Mouse (Mus musculus) kidney, adult 2 months (tissue): ENCODE measurements around the gene Pdss2.

Source experiments
- CTCF ChIP-seq: fragments of 200-500 bp; conservative IDR thresholded peaks from 2 replicates; pipeline ENCODE4 v1.5.1; 2011; ENCODE audit warnings: low read depth, mild to moderate bottlenecking, control low read depth, low read length, moderate library complexity, mixed read lengths; ENCODE audit not compliant: insufficient read depth, insufficient read length
- POLR2A ChIP-seq: fragments of 200-500 bp; IDR thresholded peaks from one replicate; pipeline ENCODE4 v1.6.1; 2011; ENCODE audit warnings: low read depth, low read length, control low read depth

- TF ChIP-seq CTCF: no peak
- TF ChIP-seq POLR2A: no peak
These were observed 8.0 kb downstream of the Pdss2 start for GRCm38 (mm10) chr10:43229236-43229635.
